In the genomic region with DNA sequence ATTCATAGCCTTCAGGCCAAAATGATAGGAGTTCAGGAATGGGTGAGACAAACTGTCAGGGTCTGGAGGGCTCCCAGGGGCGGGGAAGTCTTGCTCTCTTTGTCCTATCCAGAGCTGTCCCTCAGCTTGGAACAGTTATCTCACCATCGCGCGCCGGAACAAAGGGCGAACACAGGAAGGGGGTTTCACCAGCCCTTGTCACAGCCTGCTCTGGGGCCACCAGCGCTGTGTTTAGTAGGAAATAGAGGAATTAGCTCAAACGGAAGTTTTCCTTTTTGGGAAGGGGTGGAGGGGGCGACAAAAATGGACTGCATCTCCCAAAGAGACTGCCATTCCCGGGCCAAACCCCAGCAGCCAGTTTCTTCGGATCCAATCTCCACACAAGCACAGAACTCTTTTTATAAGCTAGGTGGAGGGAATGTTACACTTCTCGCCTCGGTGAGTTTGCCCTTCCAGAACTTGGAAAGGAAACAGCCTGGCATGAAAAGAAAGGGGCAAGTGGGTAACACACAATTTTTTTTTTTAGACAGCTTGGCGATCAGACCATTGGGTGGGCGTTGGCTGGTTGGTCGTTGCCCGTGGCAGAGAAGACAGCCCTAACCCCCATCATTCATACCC, we compare ENCODE assay signal across 8 mouse cellular contexts. TPM values are rescaled to one million over a fixed set of nuclear protein-coding genes. Genes with fewer than 3 reads are reported as not detected.
A peak's percentile ranks its signal among the peaks of the same experiment; 100 is the strongest.
DNase-seq lines count a peak whose midpoint lies in the region; ATAC-seq lines count a peak whose summit lies in the region.

No protein-coding gene starts in this region.

- no peaks in the 10 kb centered on the region for H3K27me3 ChIP-seq in embryonic facial prominence, embryonic 15.5 days
- H3K27me3 ChIP-seq in midbrain, embryonic 13.5 days, result peaks cover 5% of the 10 kb centered on the region; the same call in 1 of the 2 replicates

- peak overlapping the region; percentile 74 for H3K4me3 ChIP-seq in embryonic facial prominence, embryonic 15.5 days (replicated peaks)
- peak overlapping the region; percentile 68 for H3K4me3 ChIP-seq in midbrain, embryonic 13.5 days (replicated peaks)

- intact Hi-C loops in heart, postnatal 25 days (cut with DNase I), result loop anchor here (5.0 to 10.0 kb wide), 4 partner anchors 47 to 735 kb away; a partner anchor contains a TSS
- intact Hi-C loops in left cerebral cortex, postnatal 25 days (cut with DNase I), result loop anchor here (1.0 to 10.0 kb wide), 6 partner anchors 49 to 745 kb away; a partner anchor contains a TSS

- H3K4me2 ChIP-seq in embryonic facial prominence, embryonic 15.5 days (replicated peaks), result peak overlapping the region; percentile 99
- peak overlapping the region; percentile 81 for H3K4me2 ChIP-seq in midbrain, embryonic 13.5 days (replicated peaks)

- H3K9me3 ChIP-seq in embryonic facial prominence, embryonic 15.5 days (replicated peaks), result no peaks in the 10 kb centered on the region
- no peaks in the 10 kb centered on the region for H3K9me3 ChIP-seq in midbrain, embryonic 13.5 days

- WGBS in embryonic facial prominence, embryonic 15.5 days, result 3% methylated on average over 17 of the region's 17 CpGs
- under 1% methylated on average over 17 of the region's 17 CpGs for WGBS in midbrain, embryonic 13.5 days

- H3K4me1 ChIP-seq in embryonic facial prominence, embryonic 15.5 days, result peaks cover 43% of the 10 kb centered on the region
- H3K4me1 ChIP-seq in midbrain, embryonic 13.5 days (replicated peaks), result peaks cover 28% of the 10 kb centered on the region

- peak; percentile 3 for DNase-seq in adrenal gland, adult 2 months
- DNase-seq in adrenal gland, postnatal 36 days, result no peak
- peak; percentile 40 for DNase-seq in ES-CJ7 (ENCODE audit: low read depth, low spot score)
- peak; percentile 5 for DNase-seq in heart, postnatal 25 days (ENCODE audit: low spot score)
- peak; percentile 17 to 39 for DNase-seq in left cerebral cortex, postnatal 25 days (ENCODE audit: low spot score in 2 of 2)
- peak; percentile 42 for DNase-seq in thymus, postnatal 4 days

- H3K36me3 ChIP-seq in embryonic facial prominence, embryonic 15.5 days, result no peaks in the 10 kb centered on the region
- peaks cover 12% of the 10 kb centered on the region; the same call in 1 of the 2 replicates for H3K36me3 ChIP-seq in midbrain, embryonic 13.5 days

- peak overlapping the region; percentile 71 for H3K9ac ChIP-seq in embryonic facial prominence, embryonic 15.5 days
- H3K9ac ChIP-seq in midbrain, embryonic 13.5 days (replicated peaks), result peak overlapping the region; percentile 87

- no peak for ATAC-seq in embryonic facial prominence, embryonic 15.5 days (ENCODE audit: insufficient number of reproducible peaks, low FRiP score, low TSS enrichment, low read depth)
- ATAC-seq in midbrain, embryonic 13.5 days, result peak; percentile 44

- H3K27ac ChIP-seq in embryonic facial prominence, embryonic 15.5 days (replicated peaks), result peak overlapping the region; percentile 80; the same call in 1 of the 2 replicates
- H3K27ac ChIP-seq in midbrain, embryonic 13.5 days, result peak overlapping the region; percentile 96

RNA-seq across cellular contexts. Expression of a gene that starts 2.6 kb away (rescaled TPM):
- under 1 TPM; 0.35 to 0.66 TPM for total RNA-seq in adrenal gland, adult 2 months (2021)
- polyA plus RNA-seq in adrenal gland, adult 2 months (2012; rRNA removed), result 0.70 and 1.6 TPM in 2 replicates
- 1 to 10 TPM in 1 of 2 experiments, under 1 TPM in 1; 0.46 to 1.2 TPM for total RNA-seq in adrenal gland, postnatal 36 days (2021)
- 15.9 and 16.4 TPM in 2 replicates for polyA plus RNA-seq in embryonic facial prominence, embryonic 15.5 days (2015; fragmentation: Nextera tagmentation; extraction: Ambion mirVana)
- under 1 TPM; 0.60 to 0.78 TPM for total RNA-seq in heart, postnatal 25 days (2021)
- total RNA-seq in left cerebral cortex, postnatal 25 days (2021), result 10 to 100 TPM; 68.4 to 83.1 TPM
- 25.2 and 36.7 TPM in 2 replicates for polyA plus RNA-seq in midbrain, embryonic 13.5 days (2015; fragmentation: Nextera tagmentation; extraction: Ambion mirVana)

RNA-seq across cellular contexts. Expression of a gene that starts 42.1 kb away (rescaled TPM):
- 10 to 100 TPM; 59.9 to 61.0 TPM for total RNA-seq in adrenal gland, adult 2 months (2021)
- polyA plus RNA-seq in adrenal gland, adult 2 months (2012; rRNA removed), result 20.6 and 20.9 TPM in 2 replicates
- total RNA-seq in adrenal gland, postnatal 36 days (2021), result 10 to 100 TPM; 65.2 to 66.6 TPM
- 31.6 TPM in 2 replicates for polyA plus RNA-seq in embryonic facial prominence, embryonic 15.5 days (2015; fragmentation: Nextera tagmentation; extraction: Ambion mirVana)
- total RNA-seq in heart, postnatal 25 days (2021), result 10 to 100 TPM; 24.7 to 28.2 TPM
- 100 to 1,000 TPM; 176 to 181 TPM for total RNA-seq in left cerebral cortex, postnatal 25 days (2021)
- polyA plus RNA-seq in midbrain, embryonic 13.5 days (2015; fragmentation: Nextera tagmentation; extraction: Ambion mirVana), result 45.6 and 49.7 TPM in 2 replicates

Comparison
In these comparisons a context has a peak if more than half of its experiments do, and no peak if none do; other contexts are left out.
1. DNase-seq: peak in adrenal gland, adult 2 months (single experiment), ES-CJ7 (single experiment), heart, postnatal 25 days (single experiment), left cerebral cortex, postnatal 25 days (2 of 2) and thymus, postnatal 4 days (single experiment); none in adrenal gland, postnatal 36 days (0 of 2).
2. RNA of a gene that starts 2.6 kb away (total RNA-seq): 68.4 to 83.1 TPM in left cerebral cortex, postnatal 25 days; 0.46 to 1.2 TPM in adrenal gland, postnatal 36 days, 0.60 to 0.78 TPM in heart, postnatal 25 days and 0.35 to 0.66 TPM in adrenal gland, adult 2 months; every median in the first group is over 10 times any median in the second.